Mouse (Mus musculus) liver, postnatal 0 days (tissue): Measurements from ENCODE around the gene Cpeb4.

Source experiments
- CTCF ChIP-seq: sonication (generic); IDR thresholded peaks from 2 replicates; pipeline ENCODE4 v1.5.1; 2016; ENCODE audit warnings: antibody characterized with exemption, low read depth
- EP300 ChIP-seq: IDR thresholded peaks from 2 replicates; pipeline ENCODE4 v1.6.1; 2016; ENCODE audit warnings: antibody characterized with exemption, low read depth, mild to moderate bottlenecking

GRCm38 (mm10) chr11:31899166-31899565 is 27.2 kb downstream of the Cpeb4 start:
- TF ChIP-seq EP300: no peak
- TF ChIP-seq CTCF: no peak
